Mouse (Mus musculus) G1E (cell line): Measurements from ENCODE around the gene Tmem56.

Experiments used
- CTCF ChIP-seq: IDR thresholded peaks from 2 replicates; pipeline ENCODE4 v1.5.1; 2012; ENCODE audit warnings: low read depth, low read length, inconsistent platforms, mixed read lengths
- GATA1 ChIP-seq: IDR thresholded peaks from 2 replicates; pipeline ENCODE4 v1.6.1; 2012; ENCODE audit warnings: borderline replicate concordance, low read length, inconsistent platforms, mixed read lengths
- POLR2AphosphoS5 ChIP-seq: IDR thresholded peaks from 2 replicates; pipeline ENCODE4 v1.6.1; 2012; ENCODE audit warnings: low read depth, low read length, inconsistent platforms; ENCODE audit not compliant: insufficient replicate concordance
- TAL1 ChIP-seq: conservative IDR thresholded peaks from 2 replicates; pipeline ENCODE4 v1.6.1; 2012; ENCODE audit warnings: low read depth, low read length, inconsistent platforms, mixed read lengths

GRCm38 (mm10) chr3:121314149-121314548 is 31.3 kb upstream of the Tmem56 start:
- no peak for TF ChIP-seq GATA1
- no peak for TF ChIP-seq CTCF
- TF ChIP-seq POLR2AphosphoS5 = no peak
- no peak for TF ChIP-seq TAL1
